Comparison of ENCODE assay signal across 1 mouse cellular context in genomic region chr11:86581943-86582542, GRCm38 (mm10).
TF ChIP-seq lines count a peak whose summit lies in the region.

No protein-coding gene starts in this region.

TF ChIP-seq in MEL, 35 proteins besides CTCF, POLR2A, EP300 and RAD21 (continued from another document):
- peak; percentile 35; the same call in 1 of the 2 replicates for TF ChIP-seq HCFC1 (IDR thresholded peaks at IDR 0.05; ENCODE audit: low read depth, low read length)
- no peak for TF ChIP-seq ZC3H11A (IDR thresholded peaks at IDR 0.05; ENCODE audit: low read depth, low read length)
- no peak; the same call in none of the 2 replicates for TF ChIP-seq ZMIZ1 (IDR thresholded peaks at IDR 0.05; ENCODE audit: low read depth, low read length)
- 0 out of 2 replicates have a peak, but pooled peaks have one; percentile 87 for TF ChIP-seq CHD1 (IDR thresholded peaks at IDR 0.05; ENCODE audit: low read depth, low read length)
- peak; percentile 75 for TF ChIP-seq SIN3A (IDR thresholded peaks at IDR 0.05; ENCODE audit: low read length)
